ENCODE assay signal across 9 mouse cellular contexts in genomic region chr13:60125501-60126305, GRCm38 (mm10). TPM values are rescaled to one million over a fixed set of nuclear protein-coding genes. Genes with fewer than 3 reads are reported as not detected.
A peak's percentile ranks its signal among the peaks of the same experiment; 100 is the strongest.
DNase-seq lines count a peak whose midpoint lies in the region; ATAC-seq and TF ChIP-seq lines count a peak whose summit lies in the region.
"Had no signal": no experiment of that assay in that cellular context is flagged by ENCODE, and none has a peak within 500 bp of the region (broad histone marks: within the 10 kb centered on the region; RNA-seq: fewer than 3 reads in every experiment).

No protein-coding gene starts in this region.

- no peaks in the 10 kb centered on the region for H3K9me3 ChIP-seq in embryonic facial prominence, embryonic 12.5 days
- no peaks in the 10 kb centered on the region for H3K9me3 ChIP-seq in hindbrain, embryonic 15.5 days
- H3K9me3 ChIP-seq in midbrain, postnatal 0 days (ENCODE audit: low read length), result no peaks in the 10 kb centered on the region

- H3K4me1 ChIP-seq in embryonic facial prominence, embryonic 12.5 days, result peaks cover 15% of the 10 kb centered on the region
- H3K4me1 ChIP-seq in hindbrain, embryonic 15.5 days (replicated peaks), result peaks cover 28% of the 10 kb centered on the region
- H3K4me1 ChIP-seq in midbrain, postnatal 0 days (ENCODE audit: insufficient read depth, low read length), result no peaks in the 10 kb centered on the region

- ATAC-seq in embryonic facial prominence, embryonic 12.5 days (ENCODE audit: insufficient number of reproducible peaks, insufficient read depth, low FRiP score, low TSS enrichment), result no peak
- ATAC-seq in hindbrain, embryonic 15.5 days (ENCODE audit: low FRiP score, low read depth), result no peak
- no peak for ATAC-seq in midbrain, postnatal 0 days (ENCODE audit: low FRiP score)
- ATAC-seq: Patski had no signal

- H3K4me2 ChIP-seq in embryonic facial prominence, embryonic 12.5 days (replicated peaks), result peak overlapping the region; percentile 22
- H3K4me2 ChIP-seq in hindbrain, embryonic 15.5 days, result peak overlapping the region; percentile 48
- H3K4me2 ChIP-seq in midbrain, postnatal 0 days (ENCODE audit: low read depth, low read length, poor library complexity, severe bottlenecking), result peak overlapping the region; percentile 29

- H3K4me3 ChIP-seq in embryonic facial prominence, embryonic 12.5 days, result no peak overlapping the region
- peak overlapping the region; percentile 20; the same call in 1 of the 2 replicates for H3K4me3 ChIP-seq in hindbrain, embryonic 15.5 days
- peak overlapping the region; percentile 12; the same call in 1 of the 2 replicates for H3K4me3 ChIP-seq in midbrain, postnatal 0 days (ENCODE audit: low read depth, low read length)

- no peak overlapping the region for H3K9ac ChIP-seq in embryonic facial prominence, embryonic 12.5 days
- H3K9ac ChIP-seq in hindbrain, embryonic 15.5 days, result no peak overlapping the region
- H3K9ac ChIP-seq in midbrain, postnatal 0 days (replicated peaks; ENCODE audit: low read length, poor library complexity, severe bottlenecking), result no peak overlapping the region

- no peak overlapping the region for H3K27ac ChIP-seq in embryonic facial prominence, embryonic 12.5 days
- H3K27ac ChIP-seq in hindbrain, embryonic 15.5 days (replicated peaks), result peak overlapping the region; percentile 20
- no peak overlapping the region for H3K27ac ChIP-seq in midbrain, postnatal 0 days (ENCODE audit: low read depth, low read length)

- intact Hi-C loops in heart, postnatal 10 days (cut with DNase I), result no loop called here

- WGBS in embryonic facial prominence, embryonic 12.5 days, result 29% methylated on average over 13 of the region's 13 CpGs
- 8% methylated on average over 13 of the region's 13 CpGs for WGBS in hindbrain, embryonic 15.5 days
- WGBS in midbrain, postnatal 0 days, result 13% methylated on average over 13 of the region's 13 CpGs

- TF ChIP-seq CTCF in midbrain, postnatal 0 days (IDR thresholded peaks at IDR 0.05), result no peak

- peak; percentile 79 for DNase-seq in heart, adult 11 months
- no peak for DNase-seq in heart, postnatal 10 days
- DNase-seq in midbrain, postnatal 0 days (ENCODE audit: low spot score), result peak; percentile 32
- DNase-seq in left cerebral cortex, adult 11 months (ENCODE audit: low spot score), result no peak
- no peak for DNase-seq in thymus, postnatal 4 days
- no peak for DNase-seq in spleen, postnatal 36 days (ENCODE audit: low spot score in 2 of 2)

- H3K36me3 ChIP-seq in embryonic facial prominence, embryonic 12.5 days, result no peaks in the 10 kb centered on the region
- H3K36me3 ChIP-seq in hindbrain, embryonic 15.5 days, result no peaks in the 10 kb centered on the region
- H3K36me3 ChIP-seq in midbrain, postnatal 0 days (ENCODE audit: insufficient read depth, low read length), result no peaks in the 10 kb centered on the region

- H3K27me3 ChIP-seq in embryonic facial prominence, embryonic 12.5 days, result no peaks in the 10 kb centered on the region; the same call in 1 of the 2 replicates
- peaks cover 3% of the 10 kb centered on the region; the same call in 1 of the 2 replicates for H3K27me3 ChIP-seq in hindbrain, embryonic 15.5 days
- no peaks in the 10 kb centered on the region for H3K27me3 ChIP-seq in midbrain, postnatal 0 days (ENCODE audit: insufficient read depth, low read length)
- H3K27me3 ChIP-seq: Patski had no signal

RNA-seq across cellular contexts. Expression of gene Gas1, which starts 51.5 kb away (rescaled TPM):
- 10 to 100 TPM; 70.2 to 80.5 TPM for total RNA-seq in heart, postnatal 10 days (2021)
- 261 and 307 TPM in 2 replicates for polyA plus RNA-seq in embryonic facial prominence, embryonic 12.5 days (2016; fragmentation: Nextera tagmentation; extraction: Ambion mirVana)
- polyA plus RNA-seq in hindbrain, embryonic 15.5 days (2015; fragmentation: Nextera tagmentation; extraction: Ambion mirVana), result 24.8 and 28.7 TPM in 2 replicates
- total RNA-seq in midbrain, postnatal 0 days (2014; rRNA removed), result 40.9 and 53.4 TPM in 2 replicates
- polyA plus RNA-seq in midbrain, postnatal 0 days (2015; fragmentation: Nextera tagmentation; extraction: Ambion mirVana), result 12.3 and 12.9 TPM in 2 replicates

Comparison
In these comparisons a context has a peak if more than half of its experiments do, and no peak if none do; other contexts are left out.
1. DNase-seq: peak in heart, adult 11 months (single experiment) and midbrain, postnatal 0 days (single experiment); none in heart, postnatal 10 days (0 of 2), left cerebral cortex, adult 11 months (single experiment), thymus, postnatal 4 days (single experiment) and spleen, postnatal 36 days (0 of 2).
2. Peak in every context shown above with its lines, with median percentiles within 50 percentile points of each other: H3K4me2 ChIP-seq.